Mouse (Mus musculus) limb, embryonic 13.5 days (tissue): ENCODE data around the gene Sema5a. TPM values are rescaled to one million over a fixed set of nuclear protein-coding genes. Genes with fewer than 3 reads are reported as not detected.

Source experiments
- ATAC-seq: fragments of 200-750 bp; cut with Nextera tagmentation; 2 replicates; pipeline ENCODE4 v1.8.0; 2017; ENCODE audit warnings: low read depth, moderate number of reproducible peaks, moderate TSS enrichment; ENCODE audit not compliant: low FRiP score
- H3K27ac ChIP-seq: fragments of 300-500 bp; sonication (generic); 2 replicates; pipeline ENCODE4 v1.5.1; 2015; ENCODE audit warnings: inconsistent platforms, mild to moderate bottlenecking, moderate library complexity
- H3K27me3 ChIP-seq: fragments of 300-500 bp; sonication (generic); 2 replicates; pipeline ENCODE4 v1.6.1; 2015; ENCODE audit warnings: mild to moderate bottlenecking, inconsistent platforms
- H3K36me3 ChIP-seq: fragments of 300-500 bp; sonication (generic); 2 replicates; pipeline ENCODE4 v1.6.1; 2015; ENCODE audit warnings: inconsistent platforms, mild to moderate bottlenecking, moderate library complexity
- H3K4me1 ChIP-seq: fragments of 300-500 bp; sonication (generic); 2 replicates; pipeline ENCODE4 v1.6.1; 2015; ENCODE audit warnings: inconsistent platforms
- H3K4me2 ChIP-seq: fragments of 300-500 bp; sonication (generic); replicated peaks from 2 replicates; pipeline ENCODE4 v1.6.1; 2015; ENCODE audit warnings: inconsistent platforms, mild to moderate bottlenecking, moderate library complexity
- H3K4me3 ChIP-seq: fragments of 300-500 bp; sonication (generic); 2 replicates; pipeline ENCODE4 v1.5.1; 2015; ENCODE audit warnings: moderate library complexity, mild to moderate bottlenecking, inconsistent platforms
- H3K9ac ChIP-seq: fragments of 300-500 bp; sonication (generic); 2 replicates; pipeline ENCODE4 v1.6.1; 2015; ENCODE audit warnings: mild to moderate bottlenecking, inconsistent platforms
- H3K9me3 ChIP-seq: fragments of 300-500 bp; sonication (generic); 2 replicates; pipeline ENCODE4 v1.6.1; 2016; ENCODE audit warnings: inconsistent platforms
- WGBS: fragments of 180-500 bp; shearing (Covaris S2); methylation state at CpG from one replicate; pipeline ENCODE4 v1.1.7; 2015; 5-methylcytosine and 5-hydroxymethylcytosine counted together
- polyA plus RNA-seq: library from polyadenylated mRNA; unstranded; fragments of >200 nt; fragmentation: Nextera tagmentation; extraction: Ambion mirVana; gene quantifications from 2 replicates; pipeline ENCODE4 v1.2.1, GENCODE M21; 2015

Gene Sema5a
- polyA plus RNA-seq, 1 experiment from 2014 or later, result 42.2 TPM

GRCm38 (mm10) chr15:32233451-32233850, 11.2 kb upstream of the Sema5a start:
- Histone ChIP-seq H3K27me3 (no peaks in the 10 kb centered on the region), H3K27ac (no peak overlapping the region), H3K4me1 (no peaks in the 10 kb centered on the region), H3K9ac (no peak overlapping the region), H3K4me3 (no peak overlapping the region), H3K36me3 (no peaks in the 10 kb centered on the region), H3K9me3 (no peaks in the 10 kb centered on the region), H3K4me2 (no peak overlapping the region)
- no peak for ATAC-seq
- 97% methylated on average over 1 of the region's 1 CpGs for WGBS

- peaks cover 20% of the 10 kb centered on the region for H3K4me1 ChIP-seq
- H3K27ac ChIP-seq, result no peak overlapping the region
- peaks cover 24% of the 10 kb centered on the region for H3K36me3 ChIP-seq
- no peaks in the 10 kb centered on the region for H3K9me3 ChIP-seq
- H3K4me3 ChIP-seq, result no peak overlapping the region
- no peak overlapping the region for H3K9ac ChIP-seq
- ATAC-seq, result no peak
- H3K27me3 ChIP-seq, result no peaks in the 10 kb centered on the region
- no peak overlapping the region for H3K4me2 ChIP-seq
- 93% methylated on average over 2 of the region's 2 CpGs for WGBS
Observed at GRCm38 (mm10) chr15:32239099-32239498, 5.5 kb upstream of the Sema5a start.

GRCm38 (mm10) chr15:32240159-32240558, 4.5 kb upstream of the Sema5a start:
- H3K9me3 ChIP-seq, result no peaks in the 10 kb centered on the region
- peaks cover 20% of the 10 kb centered on the region for H3K4me1 ChIP-seq
- H3K27me3 ChIP-seq, result no peaks in the 10 kb centered on the region
- WGBS, result 94% methylated on average over 3 of the region's 3 CpGs
- no peak overlapping the region for H3K27ac ChIP-seq
- H3K4me2 ChIP-seq, result no peak overlapping the region
- H3K9ac ChIP-seq, result no peak overlapping the region
- peaks cover 24% of the 10 kb centered on the region for H3K36me3 ChIP-seq
- no peak for ATAC-seq
- no peak overlapping the region for H3K4me3 ChIP-seq

- Histone ChIP-seq H3K4me2 (0 out of 2 replicates have a peak overlapping the region, but pooled peaks have one; percentile 89), H3K9me3 (no peaks in the 10 kb centered on the region), H3K27me3 (no peaks in the 10 kb centered on the region), H3K27ac (no peak overlapping the region), H3K4me3 (no peak overlapping the region), H3K4me1 (peaks cover 20% of the 10 kb centered on the region), H3K36me3 (peaks cover 24% of the 10 kb centered on the region), H3K9ac (no peak overlapping the region)
- ATAC-seq, result no peak
- 91% methylated on average over 6 of the region's 6 CpGs for WGBS
Observed at GRCm38 (mm10) chr15:32241666-32242065, 2.9 kb upstream of the Sema5a start.

- ATAC-seq, result 0 out of 2 replicates have a peak, but pooled peaks have one; percentile 12
- peaks cover 24% of the 10 kb centered on the region for H3K36me3 ChIP-seq
- peak overlapping the region; percentile 77 for H3K4me3 ChIP-seq
- peak overlapping the region; percentile 89 for H3K4me2 ChIP-seq
- H3K9ac ChIP-seq, result peak overlapping the region; percentile 74
- no peaks in the 10 kb centered on the region for H3K9me3 ChIP-seq
- H3K27me3 ChIP-seq, result no peaks in the 10 kb centered on the region
- H3K4me1 ChIP-seq, result peaks cover 31% of the 10 kb centered on the region
- peak overlapping the region; percentile 90 for H3K27ac ChIP-seq
- 51% methylated on average over 12 of the region's 12 CpGs for WGBS
Observed at GRCm38 (mm10) chr15:32243096-32243785, 1.4 kb upstream of the Sema5a start.

- Histone ChIP-seq H3K27ac (peak overlapping the region; percentile 90), H3K27me3 (no peaks in the 10 kb centered on the region), H3K36me3 (peaks cover 24% of the 10 kb centered on the region), H3K9me3 (no peaks in the 10 kb centered on the region), H3K9ac (peak overlapping the region; percentile 74), H3K4me1 (peaks cover 31% of the 10 kb centered on the region), H3K4me3 (peak overlapping the region; percentile 77), H3K4me2 (peak overlapping the region; percentile 89)
- no peak for ATAC-seq
- WGBS, result 31% methylated on average over 7 of the region's 7 CpGs
Observed at GRCm38 (mm10) chr15:32243824-32244223, 786 bp upstream of the Sema5a start.

- peaks cover 31% of the 10 kb centered on the region for H3K4me1 ChIP-seq
- peaks cover 16% of the 10 kb centered on the region for H3K36me3 ChIP-seq
- peak overlapping the region; percentile 84 for H3K9ac ChIP-seq
- H3K4me3 ChIP-seq, result peak overlapping the region; percentile 77
- H3K27me3 ChIP-seq, result no peaks in the 10 kb centered on the region
- H3K27ac ChIP-seq, result peak overlapping the region; percentile 77
- peak overlapping the region; percentile 89 for H3K4me2 ChIP-seq
- ATAC-seq, result peak; percentile 52
- no peaks in the 10 kb centered on the region for H3K9me3 ChIP-seq
- 1% methylated on average over 52 of the region's 52 CpGs for WGBS
Observed at GRCm38 (mm10) chr15:32244956-32245836, 586 bp downstream of the Sema5a start.

- Histone ChIP-seq H3K4me2 (peak overlapping the region; percentile 89), H3K27ac (peak overlapping the region; percentile 77; the same call in 1 of the 2 replicates), H3K36me3 (peaks cover 8% of the 10 kb centered on the region), H3K4me3 (peak overlapping the region; percentile 77), H3K9me3 (no peaks in the 10 kb centered on the region), H3K4me1 (peaks cover 31% of the 10 kb centered on the region), H3K27me3 (no peaks in the 10 kb centered on the region), H3K9ac (peak overlapping the region; percentile 84)
- under 1% methylated on average over 47 of the region's 47 CpGs for WGBS
- peak; percentile 33 for ATAC-seq
Observed at GRCm38 (mm10) chr15:32245837-32246670, 1.4 kb downstream of the Sema5a start.

- peak overlapping the region; percentile 5; the same call in 1 of the 2 replicates for H3K9ac ChIP-seq
Observed at GRCm38 (mm10) chr15:32247281-32247680, 2.7 kb downstream of the Sema5a start.

GRCm38 (mm10) chr15:32254806-32255205, 10.2 kb downstream of the Sema5a start:
- Histone ChIP-seq H3K27me3 (no peaks in the 10 kb centered on the region), H3K9ac (no peak overlapping the region), H3K9me3 (peaks cover 5% of the 10 kb centered on the region; the same call in 1 of the 2 replicates), H3K36me3 (peaks cover 12% of the 10 kb centered on the region), H3K4me2 (no peak overlapping the region), H3K27ac (no peak overlapping the region), H3K4me1 (peaks cover 17% of the 10 kb centered on the region), H3K4me3 (no peak overlapping the region)
- ATAC-seq, result no peak
- WGBS, result 63% methylated on average over 2 of the region's 2 CpGs

More at GRCm38 (mm10) chr15:32247281-32247680, 2.7 kb downstream of the Sema5a start:
- Histone ChIP-seq H3K27me3 (no peaks in the 10 kb centered on the region), H3K4me2 (peak overlapping the region; percentile 89), H3K4me1 (peaks cover 23% of the 10 kb centered on the region), H3K9me3 (no peaks in the 10 kb centered on the region), H3K27ac (no peak overlapping the region), H3K36me3 (no peaks in the 10 kb centered on the region), H3K4me3 (peak overlapping the region; percentile 77)
- 19% methylated on average over 5 of the region's 5 CpGs for WGBS
- no peak for ATAC-seq

- Histone ChIP-seq H3K9me3 (peaks cover 5% of the 10 kb centered on the region; the same call in 1 of the 2 replicates), H3K4me2 (peak overlapping the region; percentile 36), H3K27me3 (no peaks in the 10 kb centered on the region), H3K4me3 (no peak overlapping the region), H3K36me3 (peaks cover 12% of the 10 kb centered on the region), H3K27ac (0 out of 2 replicates have a peak overlapping the region, but pooled peaks have one; percentile 22), H3K9ac (no peak overlapping the region), H3K4me1 (peaks cover 29% of the 10 kb centered on the region)
- WGBS, result 47% methylated on average over 8 of the region's 8 CpGs
- ATAC-seq, result 0 out of 2 replicates have a peak, but pooled peaks have one; percentile 21
Observed at GRCm38 (mm10) chr15:32257340-32257739, 12.7 kb downstream of the Sema5a start.
